Mouse (Mus musculus) ES-E14 (cell line): Measurements from ENCODE around the gene Leng9. TPM values are rescaled to one million over a fixed set of nuclear protein-coding genes. Genes with fewer than 3 reads are reported as not detected.

Experiments
- DNase-seq: peaks from one replicate; pipeline ENCODE4 v3.0.0-alpha.2; 2013; ENCODE audit warnings: low read depth, low spot score
- H3K27ac ChIP-seq: 2 replicates; pipeline ENCODE4 v1.5.1; 2012; ENCODE audit warnings: low read depth, mild to moderate bottlenecking, low read length, moderate library complexity, mixed read lengths; ENCODE audit not compliant: poor library complexity, insufficient read depth, severe bottlenecking
- H3K36me3 ChIP-seq: 2 replicates; pipeline ENCODE4 v1.6.1; 2012; ENCODE audit warnings: mild to moderate bottlenecking, low read length, moderate library complexity, mixed read lengths; ENCODE audit not compliant: control insufficient read depth, poor library complexity, insufficient read depth, severe bottlenecking
- H3K4me1 ChIP-seq, 2 experiments: fragments of 150-350 bp in 1 of 2; sonication (generic) in 1 of 2; 2 replicates each; pipeline ENCODE4 v1.6.1; 2012; ENCODE audit warnings: low read length in 2 of 2, mild to moderate bottlenecking in 1 of 2, mixed read lengths in 1 of 2; ENCODE audit not compliant: control insufficient read depth in 2 of 2, insufficient read depth in 2 of 2, poor library complexity in 1 of 2
- H3K4me3 ChIP-seq, 2 experiments: fragments of 150-350 bp in 1 of 2; sonication (generic) in 1 of 2; 2 replicates each; pipeline ENCODE4 v1.5.1; 2012; ENCODE audit warnings: low read length in 2 of 2, low read depth in 1 of 2, mild to moderate bottlenecking in 1 of 2, mixed read lengths in 1 of 2; ENCODE audit not compliant: insufficient read depth in 1 of 2, poor library complexity in 1 of 2, severe bottlenecking in 1 of 2
- H3K9ac ChIP-seq: 2 replicates; pipeline ENCODE4 v1.6.1; 2012; ENCODE audit warnings: low read depth, mild to moderate bottlenecking, low read length, mixed read lengths; ENCODE audit not compliant: poor library complexity, insufficient read depth, severe bottlenecking
- H3K9me3 ChIP-seq: fragments of 150-350 bp; sonication (generic); 2 replicates; pipeline ENCODE4 v1.6.1; 2012; ENCODE audit warnings: low read depth, mild to moderate bottlenecking, low read length; ENCODE audit not compliant: control insufficient read depth, insufficient read depth
- CHD2 ChIP-seq: IDR thresholded peaks from 2 replicates; pipeline ENCODE4 v1.6.1; 2014; ENCODE audit warnings: mild to moderate bottlenecking, low read depth, low read length, inconsistent platforms
- HCFC1 ChIP-seq: IDR thresholded peaks from 2 replicates; pipeline ENCODE4 v1.6.1; 2012; ENCODE audit warnings: low read length, inconsistent platforms, borderline replicate concordance; ENCODE audit not compliant: insufficient read depth
- MAFK ChIP-seq: IDR thresholded peaks from 2 replicates; pipeline ENCODE4 v1.6.1; 2014; ENCODE audit warnings: mild to moderate bottlenecking, low read depth, low read length, inconsistent platforms; ENCODE audit not compliant: insufficient read depth
- ZC3H11A ChIP-seq: IDR thresholded peaks from 2 replicates; pipeline ENCODE4 v1.6.1; 2012; ENCODE audit warnings: low read depth, mild to moderate bottlenecking, inconsistent platforms, low read length, borderline replicate concordance
- ZNF384 ChIP-seq: IDR thresholded peaks from 2 replicates; pipeline ENCODE4 v1.6.1; 2012; ENCODE audit warnings: low read depth, low read length, inconsistent platforms
- in situ Hi-C, 2 experiments: fragments of 600-800 bp; cut with MboI; formaldehyde crosslinking; loops; one replicate each; pipeline ENCODE4 v1.15.1; 2025; ENCODE audit warnings: low sequenced_read_pairs in 2 of 2, inconsistent platforms in 1 of 2; ENCODE audit not compliant: unreplicated experiment in 2 of 2
- total RNA-seq: library from RNA; depleted of rRNA; stranded (reverse); fragments of 300-350 nt; gene quantifications from 2 replicates; pipeline ENCODE4 v1.2.3, GENCODE M21; 2012

Gene Leng9
- total RNA-seq, 1 experiment: 1.0 TPM

DNA sequence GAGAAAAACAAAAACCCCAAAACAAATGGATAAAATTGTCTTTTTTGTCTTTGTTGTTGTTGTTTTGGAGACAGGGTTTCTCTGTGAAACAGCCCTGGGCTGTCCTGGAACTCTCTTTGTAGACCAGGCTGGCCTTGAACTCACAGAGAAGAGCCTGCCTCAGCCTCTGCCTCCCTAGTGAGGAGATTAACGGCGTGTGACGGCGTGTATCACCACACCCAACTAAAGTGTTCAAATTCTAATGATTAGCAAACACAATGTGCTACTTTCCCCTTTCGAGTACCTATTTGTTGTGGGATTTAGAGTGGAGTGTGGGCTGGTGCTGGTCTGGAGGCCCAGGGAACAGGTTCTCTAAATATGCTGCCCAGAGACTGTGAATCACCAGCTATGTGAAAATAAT is 15.3 kb downstream of the Leng9 start:
- Histone ChIP-seq H3K36me3 (peaks cover 34% of the 10 kb centered on the region), H3K27ac (no peak overlapping the region), H3K4me1 (peaks cover 0 to 7% of the 10 kb centered on the region in 2 experiments; a peak in 1 of 4 replicates), H3K9me3 (no peaks in the 10 kb centered on the region), H3K9ac (no peak overlapping the region), H3K4me3 (no peak overlapping the region)
- no peak for DNase-seq
- in situ Hi-C loops: loop anchor here in 1 of 2 experiments (25.0 kb wide), 1 partner anchor 302 kb away; the partner anchor contains the start of gene Rdh13
- no peak for TF ChIP-seq MAFK
- no peak for TF ChIP-seq CHD2
- TF ChIP-seq ZC3H11A: no peak
- no peak for TF ChIP-seq HCFC1
- TF ChIP-seq ZNF384: no peak

DNA sequence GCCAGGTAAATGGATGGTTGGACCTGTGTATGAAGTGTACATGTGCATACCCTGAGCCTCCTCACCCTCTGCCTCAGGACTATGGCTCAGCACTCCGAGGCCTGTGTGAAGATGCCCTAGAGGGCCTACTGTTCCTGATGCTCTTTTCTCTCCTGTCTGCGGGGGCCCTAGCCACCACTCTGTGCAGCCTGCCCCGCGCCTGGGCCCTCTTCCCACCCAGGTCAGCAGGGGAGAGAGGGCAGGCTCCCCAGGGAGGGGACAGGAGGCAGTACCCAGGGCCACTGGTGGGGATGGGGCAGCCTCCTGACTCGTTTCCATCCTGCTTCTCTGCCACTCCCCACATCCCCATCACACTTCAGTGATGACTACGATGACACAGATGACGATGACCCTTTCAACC is 17.2 kb downstream of the Leng9 start:
- TF ChIP-seq CHD2 (no peak), MAFK (no peak), HCFC1 (no peak), ZNF384 (no peak), ZC3H11A (no peak)
- Histone ChIP-seq H3K9ac (no peak overlapping the region), H3K4me3 (no peak overlapping the region), H3K27ac (no peak overlapping the region), H3K9me3 (no peaks in the 10 kb centered on the region), H3K4me1 (peaks cover 0 to 5% of the 10 kb centered on the region in 2 experiments; a peak in 1 of 4 replicates), H3K36me3 (peaks cover 19% of the 10 kb centered on the region; the same call in 1 of the 2 replicates)
- no peak for DNase-seq
- in situ Hi-C loops: loop anchor here in 1 of 2 experiments (25.0 kb wide), 1 partner anchor 304 kb away; the partner anchor contains the start of gene Rdh13

DNA sequence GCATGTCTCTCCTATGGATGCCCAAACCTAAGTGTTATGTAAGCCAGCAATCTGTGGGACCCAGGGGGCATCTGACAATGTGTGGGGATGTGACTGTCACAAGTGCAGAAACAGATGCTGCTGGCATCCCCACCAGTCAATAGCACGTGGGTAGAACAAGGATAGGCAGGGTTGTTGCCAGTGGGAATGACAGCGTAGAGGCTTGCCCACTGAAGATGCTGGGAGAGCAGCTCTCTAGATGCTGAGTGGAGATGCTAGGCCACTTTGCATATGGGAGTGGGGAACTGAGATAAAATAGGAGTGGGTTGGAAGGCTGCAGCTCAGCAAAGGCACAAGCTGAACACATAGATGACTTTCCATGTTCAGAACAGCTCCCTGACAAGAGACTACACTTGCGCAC is 17.6 kb downstream of the Leng9 start:
- TF ChIP-seq ZNF384: no peak
- no peak for TF ChIP-seq CHD2
- TF ChIP-seq ZC3H11A: no peak
- TF ChIP-seq HCFC1: no peak
- no peak for TF ChIP-seq MAFK
- 0 out of 4 replicates have a peak, but pooled peaks cover 0 to 2% of the 10 kb centered on the region in 2 experiments for H3K4me1 ChIP-seq
- H3K9ac ChIP-seq: no peak overlapping the region
- in situ Hi-C loops: loop anchor here in 1 of 2 experiments (25.0 kb wide), 1 partner anchor 305 kb away; the partner anchor contains the start of gene Rdh13
- H3K9me3 ChIP-seq: no peaks in the 10 kb centered on the region
- no peak for DNase-seq
- no peak overlapping the region for H3K27ac ChIP-seq
- peaks cover 19% of the 10 kb centered on the region; the same call in 1 of the 2 replicates for H3K36me3 ChIP-seq
- H3K4me3 ChIP-seq: no peak overlapping the region

GRCm38 (mm10) chr7:4131964-4132363 is 18.2 kb downstream of the Leng9 start:
- TF ChIP-seq CHD2 (no peak), ZNF384 (no peak), MAFK (no peak), HCFC1 (no peak), ZC3H11A (no peak)
- Histone ChIP-seq H3K4me1 (0 out of 4 replicates have a peak, but pooled peaks cover 0 to 6% of the 10 kb centered on the region in 2 experiments), H3K9me3 (no peaks in the 10 kb centered on the region), H3K9ac (no peak overlapping the region), H3K36me3 (peaks cover 19% of the 10 kb centered on the region; the same call in 1 of the 2 replicates), H3K27ac (no peak overlapping the region), H3K4me3 (no peak overlapping the region)
- DNase-seq: no peak
- in situ Hi-C loops: loop anchor here in 1 of 2 experiments (25.0 kb wide), 1 partner anchor 305 kb away; the partner anchor contains the start of gene Rdh13
